Mouse (Mus musculus) B cell, adult 67 days (primary cell): ENCODE measurements around the gene Ezh2. TPM values are rescaled to one million over a fixed set of nuclear protein-coding genes. Genes with fewer than 3 reads are reported as not detected.

Experiments
- total RNA-seq, 2 experiments: library from RNA; stranded (reverse); gene quantifications; 4 replicates each; pipeline ENCODE4 v1.2.4; 2023

Ezh2 gene
- 10 to 100 TPM; 32.0 to 38.4 TPM for total RNA-seq

GRCm38 (mm10) chr6:47594926-47595623 is at the start of gene Ezh2:
Gene Ezh2, minus strand, starts transcription at chr6:47595341.

Other genes with a start within 250 kb of the Ezh2 start
- gene Cul1, start 141.9 kb downstream of the Ezh2 start, total RNA-seq = 100 to 1,000 TPM; 133 to 146 TPM
- gene Pdia4, start 218.1 kb upstream of the Ezh2 start, total RNA-seq = 100 to 1,000 TPM; 229 to 236 TPM
- gene Zfp786, start 235.5 kb upstream of the Ezh2 start, total RNA-seq = under 1 TPM in 1 of 2 experiments, not detected in 1; 0.27 TPM
- 10 to 100 TPM; 33.3 to 39.8 TPM for gene Zfp398, start 240.3 kb upstream of the Ezh2 start, total RNA-seq